Mouse (Mus musculus) limb, embryonic 14.5 days (tissue): ENCODE results near the gene Anxa3. TPM values are rescaled to one million over a fixed set of nuclear protein-coding genes. Genes with fewer than 3 reads are reported as not detected.
A peak's percentile ranks its signal among the peaks of the same experiment; 100 is the strongest.

Experiments
- ATAC-seq: fragments of 200-750 bp; cut with Nextera tagmentation; 2 replicates; pipeline ENCODE4 v1.8.0; 2017; ENCODE audit warnings: low read depth, moderate number of reproducible peaks, moderate TSS enrichment; ENCODE audit not compliant: low FRiP score
- DNase-seq: peaks from one replicate; pipeline ENCODE4 v3.0.0-alpha.2; 2015; ENCODE audit warnings: low spot score
- H3K27ac ChIP-seq: fragments of 300-500 bp; sonication (generic); replicated peaks from 2 replicates; pipeline ENCODE4 v1.5.1; 2014; ENCODE audit warnings: low read depth, mild to moderate bottlenecking, low read length, moderate library complexity, mixed read lengths
- H3K27me3 ChIP-seq: fragments of 300-500 bp; sonication (generic); 2 replicates; pipeline ENCODE4 v1.6.1; 2014; ENCODE audit warnings: low read length, mixed read lengths; ENCODE audit not compliant: control insufficient read depth, insufficient read depth
- H3K36me3 ChIP-seq: fragments of 300-500 bp; sonication (generic); 2 replicates; pipeline ENCODE4 v1.6.1; 2014; ENCODE audit warnings: mild to moderate bottlenecking, low read length, moderate library complexity, mixed read lengths; ENCODE audit not compliant: control insufficient read depth, insufficient read depth
- H3K4me1 ChIP-seq: fragments of 300-500 bp; sonication (generic); 2 replicates; pipeline ENCODE4 v1.6.1; 2014; ENCODE audit warnings: antibody characterized with exemption, low read length, mixed read lengths; ENCODE audit not compliant: control insufficient read depth, insufficient read depth
- H3K4me2 ChIP-seq: fragments of 300-500 bp; sonication (generic); replicated peaks from 2 replicates; pipeline ENCODE4 v1.6.1; 2014; ENCODE audit warnings: low read depth, mild to moderate bottlenecking, low read length, moderate library complexity; ENCODE audit not compliant: severe bottlenecking
- H3K4me3 ChIP-seq: fragments of 300-500 bp; sonication (generic); replicated peaks from 2 replicates; pipeline ENCODE4 v1.5.1; 2014; ENCODE audit warnings: low read length
- H3K9ac ChIP-seq: fragments of 300-500 bp; sonication (generic); 2 replicates; pipeline ENCODE4 v1.6.1; 2014; ENCODE audit warnings: mild to moderate bottlenecking, low read depth, low read length, moderate library complexity; ENCODE audit not compliant: severe bottlenecking
- H3K9me3 ChIP-seq: fragments of 300-500 bp; sonication (generic); 2 replicates; pipeline ENCODE4 v1.6.1; 2016; ENCODE audit warnings: low read length; ENCODE audit not compliant: control insufficient read depth
- POLR2A ChIP-seq: fragments of 200-500 bp; IDR thresholded peaks from 2 replicates; pipeline ENCODE4 v1.8.0; 2012; ENCODE audit warnings: inconsistent platforms, mild to moderate bottlenecking, moderate library complexity, borderline replicate concordance; ENCODE audit not compliant: insufficient read depth, insufficient read length; ENCODE audit errors: extremely low read depth
- WGBS: fragments of 180-500 bp; shearing (Covaris S2); extraction: QIAGEN DNeasy Blood & Tissue Kit; methylation state at CpG from one replicate; pipeline ENCODE4 v1.1.7; 2014; 5-methylcytosine and 5-hydroxymethylcytosine counted together
- polyA plus RNA-seq, 2 experiments: library from polyadenylated mRNA; depleted of rRNA in 1 of 2; stranded (reverse) in 1 of 2; unstranded in 1 of 2; fragments of >200 nt; fragmentation: Nextera tagmentation in 1 of 2; extraction: Ambion mirVana in 1 of 2; gene quantifications; 2 replicates each; pipeline versions ENCODE4 v1.2.1 to v1.2.3; 2012 to 2014

Gene Anxa3
- polyA plus RNA-seq, 2 experiments: 37.7 to 40.0 TPM

GRCm38 (mm10) chr5:96868893-96869292 lies 75.8 kb downstream of the Anxa3 start:
- no peak for DNase-seq
- 57% methylated on average over 6 of the region's 6 CpGs for WGBS
- H3K27ac ChIP-seq: no peak overlapping the region
- H3K9ac ChIP-seq: no peak overlapping the region
- no peak overlapping the region for H3K4me3 ChIP-seq
- no peaks in the 10 kb centered on the region for H3K27me3 ChIP-seq
- ATAC-seq: no peak
- no peak for TF ChIP-seq POLR2A
- no peaks in the 10 kb centered on the region for H3K9me3 ChIP-seq
- no peaks in the 10 kb centered on the region for H3K36me3 ChIP-seq
- no peaks in the 10 kb centered on the region for H3K4me1 ChIP-seq
- no peak overlapping the region for H3K4me2 ChIP-seq

GRCm38 (mm10) chr5:96870996-96871395 lies 77.9 kb downstream of the Anxa3 start:
- Histone ChIP-seq H3K27me3 (no peaks in the 10 kb centered on the region), H3K27ac (no peak overlapping the region), H3K36me3 (no peaks in the 10 kb centered on the region), H3K9ac (no peak overlapping the region), H3K4me3 (no peak overlapping the region), H3K4me2 (no peak overlapping the region), H3K4me1 (no peaks in the 10 kb centered on the region), H3K9me3 (no peaks in the 10 kb centered on the region)
- TF ChIP-seq POLR2A: no peak
- DNase-seq: no peak
- ATAC-seq: no peak
- 84% methylated on average over 12 of the region's 12 CpGs for WGBS

- TF ChIP-seq POLR2A: no peak
- Histone ChIP-seq H3K4me3 (no peak overlapping the region), H3K9ac (no peak overlapping the region), H3K27me3 (no peaks in the 10 kb centered on the region), H3K27ac (no peak overlapping the region), H3K4me2 (no peak overlapping the region), H3K9me3 (0 out of 2 replicates have a peak, but pooled peaks cover 3% of the 10 kb centered on the region), H3K36me3 (no peaks in the 10 kb centered on the region), H3K4me1 (no peaks in the 10 kb centered on the region)
- DNase-seq (peak; percentile 37), ATAC-seq (no peak)
- 92% methylated on average over 1 of the region's 1 CpGs for WGBS
These were observed 85.0 kb downstream of the Anxa3 start for GRCm38 (mm10) chr5:96878178-96878577.

GRCm38 (mm10) chr5:96878851-96879540 lies 85.9 kb downstream of the Anxa3 start:
- no peak overlapping the region for H3K4me2 ChIP-seq
- ATAC-seq (no peak), DNase-seq (no peak)
- no peaks in the 10 kb centered on the region for H3K27me3 ChIP-seq
- H3K4me1 ChIP-seq: no peaks in the 10 kb centered on the region
- 93% methylated on average over 11 of the region's 11 CpGs for WGBS
- H3K9me3 ChIP-seq: 0 out of 2 replicates have a peak, but pooled peaks cover 3% of the 10 kb centered on the region
- no peak for TF ChIP-seq POLR2A
- no peak overlapping the region for H3K4me3 ChIP-seq
- H3K36me3 ChIP-seq: no peaks in the 10 kb centered on the region
- H3K27ac ChIP-seq: no peak overlapping the region
- H3K9ac ChIP-seq: no peak overlapping the region

- Histone ChIP-seq H3K4me2 (no peak overlapping the region), H3K4me1 (no peaks in the 10 kb centered on the region), H3K27me3 (no peaks in the 10 kb centered on the region), H3K9ac (no peak overlapping the region), H3K27ac (no peak overlapping the region), H3K9me3 (0 out of 2 replicates have a peak, but pooled peaks cover 3% of the 10 kb centered on the region), H3K4me3 (no peak overlapping the region), H3K36me3 (no peaks in the 10 kb centered on the region)
- ATAC-seq (no peak), DNase-seq (no peak)
- 58% methylated on average over 5 of the region's 5 CpGs for WGBS
- TF ChIP-seq POLR2A: no peak
These were observed 87.1 kb downstream of the Anxa3 start for GRCm38 (mm10) chr5:96880231-96880630.

GRCm38 (mm10) chr5:96881118-96881517 lies 88.0 kb downstream of the Anxa3 start:
- Histone ChIP-seq H3K4me2 (no peak overlapping the region), H3K36me3 (no peaks in the 10 kb centered on the region), H3K9me3 (0 out of 2 replicates have a peak, but pooled peaks cover 3% of the 10 kb centered on the region), H3K4me3 (no peak overlapping the region), H3K4me1 (no peaks in the 10 kb centered on the region), H3K27ac (no peak overlapping the region), H3K9ac (no peak overlapping the region), H3K27me3 (no peaks in the 10 kb centered on the region)
- ATAC-seq (no peak), DNase-seq (no peak)
- 66% methylated on average over 3 of the region's 3 CpGs for WGBS
- TF ChIP-seq POLR2A: no peak
